Mouse (Mus musculus) kidney, adult 2 months (tissue): ENCODE data around the gene Yae1d1. TPM values are rescaled to one million over a fixed set of nuclear protein-coding genes. Genes with fewer than 3 reads are reported as not detected.

Experiments
- DNase-seq: peaks from one replicate; pipeline ENCODE4 v3.0.0; 2021
- H3K27ac ChIP-seq: fragments of 200-500 bp; 2 replicates; pipeline ENCODE4 v1.5.1; 2012; ENCODE audit warnings: low read depth, low read length, control low read depth, inconsistent platforms; ENCODE audit not compliant: insufficient read depth
- H3K27me3 ChIP-seq: fragments of 200-500 bp; replicated peaks from 2 replicates; pipeline ENCODE4 v1.6.1; 2012; ENCODE audit warnings: mild to moderate bottlenecking, moderate library complexity, low read length, inconsistent platforms; ENCODE audit not compliant: control insufficient read depth, insufficient read depth
- H3K36me3 ChIP-seq: fragments of 200-500 bp; 2 replicates; pipeline ENCODE4 v1.6.1; 2012; ENCODE audit warnings: mild to moderate bottlenecking, moderate library complexity, low read length, inconsistent platforms; ENCODE audit not compliant: control insufficient read depth, insufficient read depth
- H3K4me1 ChIP-seq: fragments of 200-500 bp; 2 replicates; pipeline ENCODE4 v1.6.1; 2011; ENCODE audit warnings: low read length; ENCODE audit not compliant: control insufficient read depth, insufficient read depth
- H3K4me3 ChIP-seq: fragments of 200-500 bp; 2 replicates; pipeline ENCODE4 v1.5.1; 2011; ENCODE audit warnings: mild to moderate bottlenecking, low read depth, low read length, control low read depth; ENCODE audit not compliant: insufficient read depth
- CTCF ChIP-seq: fragments of 200-500 bp; conservative IDR thresholded peaks from 2 replicates; pipeline ENCODE4 v1.5.1; 2011; ENCODE audit warnings: low read depth, mild to moderate bottlenecking, control low read depth, low read length, moderate library complexity, mixed read lengths; ENCODE audit not compliant: insufficient read depth, insufficient read length
- POLR2A ChIP-seq: fragments of 200-500 bp; IDR thresholded peaks from one replicate; pipeline ENCODE4 v1.6.1; 2011; ENCODE audit warnings: low read depth, low read length, control low read depth
- WGBS: fragments of 180-500 bp; shearing (Covaris S2); methylation state at CpG from one replicate; pipeline ENCODE4 v1.1.7; 2018; 5-methylcytosine and 5-hydroxymethylcytosine counted together
- polyA plus RNA-seq: library from polyadenylated mRNA; depleted of rRNA; stranded (reverse); fragments of >200 nt; gene quantifications from 2 replicates; pipeline ENCODE4 v1.2.3, GENCODE M21; 2012; rRNA removed

Gene Yae1d1
- 9.1 and 16.1 TPM in 2 replicates for polyA plus RNA-seq

GRCm38 (mm10) chr13:17992697-17993514 lies at the start of gene Yae1d1:
TSS of gene Yae1d1 (minus strand) at chr13:17993349.
- Histone ChIP-seq H3K36me3 (no peaks in the 10 kb centered on the region), H3K4me1 (no peaks in the 10 kb centered on the region), H3K27me3 (no peaks in the 10 kb centered on the region), H3K4me3 (peak within 1 kb of the TSS; percentile 72), H3K27ac (peak within 1 kb of the TSS; percentile 48)
- under 1% methylated on average over 54 of the region's 54 CpGs for WGBS
- DNase-seq = peak; percentile 93
- TF ChIP-seq CTCF (peak; percentile 52), POLR2A (no peak)

DNA sequence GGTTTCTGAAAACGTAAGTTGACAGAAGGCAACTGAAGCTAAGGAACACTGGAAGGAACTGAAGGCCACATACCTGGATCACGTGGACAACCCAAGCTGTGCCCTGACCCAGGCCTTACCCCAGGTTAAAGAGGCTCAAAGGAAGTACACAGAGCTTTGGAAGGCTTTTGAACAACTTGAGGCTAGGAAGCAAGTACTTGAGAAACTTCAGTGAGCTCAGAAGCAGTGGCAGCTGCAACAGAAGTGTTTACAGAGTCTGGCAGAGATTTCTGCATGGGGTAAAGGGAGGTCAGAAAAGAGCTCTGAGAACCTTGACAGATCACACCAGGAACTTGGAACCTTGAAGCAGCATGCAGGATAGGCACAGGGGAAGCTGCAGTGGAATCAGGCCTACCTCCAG lies 45.7 kb upstream of the Yae1d1 start:
- DNase-seq = no peak
- H3K4me1 ChIP-seq = no peaks in the 10 kb centered on the region
- no peaks in the 10 kb centered on the region; the same call in 1 of the 2 replicates for H3K27me3 ChIP-seq
- H3K4me3 ChIP-seq = no peak overlapping the region
- H3K27ac ChIP-seq = no peak overlapping the region
- no peaks in the 10 kb centered on the region for H3K36me3 ChIP-seq
- WGBS = 72% methylated on average over 2 of the region's 2 CpGs
- TF ChIP-seq POLR2A = no peak
- no peak for TF ChIP-seq CTCF

DNA sequence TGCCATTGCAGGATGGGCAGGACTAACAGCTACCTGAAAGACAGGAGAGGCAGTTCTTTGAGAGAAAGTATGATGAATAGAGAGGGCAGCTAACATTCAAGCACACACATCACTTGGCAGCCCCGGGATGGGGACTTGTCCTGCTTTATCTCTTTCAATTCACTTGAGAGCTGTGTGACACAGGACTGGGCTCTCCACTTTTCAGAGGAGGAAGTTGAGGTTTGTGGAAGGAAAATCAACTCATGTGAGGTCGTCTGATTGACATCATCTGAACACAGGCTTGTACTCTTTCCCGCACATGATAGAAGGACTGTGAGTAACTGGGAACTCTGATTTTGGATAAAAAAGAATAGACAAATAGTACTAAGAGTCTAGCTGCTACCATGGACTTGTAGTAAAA lies 23.5 kb upstream of the Yae1d1 start:
- no peak for TF ChIP-seq CTCF
- no peak for TF ChIP-seq POLR2A
- no peaks in the 10 kb centered on the region for H3K4me1 ChIP-seq

GRCm38 (mm10) chr13:18013205-18013604 lies 20.1 kb upstream of the Yae1d1 start:
- no peak overlapping the region for H3K27ac ChIP-seq
- TF ChIP-seq POLR2A (no peak), CTCF (no peak)
- H3K4me1 ChIP-seq = no peaks in the 10 kb centered on the region
- H3K4me3 ChIP-seq = no peak overlapping the region
- no peak for DNase-seq
- no peaks in the 10 kb centered on the region for H3K36me3 ChIP-seq
- no peaks in the 10 kb centered on the region; the same call in 1 of the 2 replicates for H3K27me3 ChIP-seq
- WGBS = 62% methylated on average over 6 of the region's 6 CpGs

More for the DNA sequence above, 23.5 kb upstream of the Yae1d1 start:
- DNase-seq = no peak
- no peaks in the 10 kb centered on the region for H3K36me3 ChIP-seq
- no peak overlapping the region for H3K27ac ChIP-seq
- WGBS = 74% methylated on average over 3 of the region's 3 CpGs
- H3K4me3 ChIP-seq = no peak overlapping the region
- no peaks in the 10 kb centered on the region; the same call in 1 of the 2 replicates for H3K27me3 ChIP-seq

DNA sequence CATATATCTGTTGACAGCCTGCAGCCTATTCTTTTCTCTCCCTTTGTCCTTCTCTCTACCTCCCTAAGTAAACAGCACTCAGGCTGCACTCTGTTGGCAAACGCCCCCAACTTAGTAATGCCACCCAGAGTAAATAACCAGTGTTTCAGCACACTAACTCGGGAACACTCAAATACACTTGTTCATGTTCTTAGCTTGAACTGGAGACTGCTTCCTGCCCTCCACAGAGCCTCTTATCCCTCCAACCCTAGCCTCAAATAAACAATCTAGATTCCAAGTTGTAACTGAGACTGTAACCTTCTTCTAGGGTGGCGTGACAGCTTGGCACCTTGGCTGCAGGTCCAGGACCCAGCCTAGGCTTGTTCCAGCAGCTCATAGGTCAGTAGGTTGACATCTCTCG lies 17.9 kb upstream of the Yae1d1 start:
- DNase-seq = no peak
- Histone ChIP-seq H3K27ac (no peak overlapping the region), H3K4me1 (no peaks in the 10 kb centered on the region), H3K4me3 (no peak overlapping the region), H3K36me3 (no peaks in the 10 kb centered on the region), H3K27me3 (no peaks in the 10 kb centered on the region)
- WGBS = 61% methylated on average over 4 of the region's 4 CpGs
- TF ChIP-seq POLR2A = no peak
- no peak for TF ChIP-seq CTCF

GRCm38 (mm10) chr13:17993515-17993847 lies 332 bp upstream of the Yae1d1 start:
- 0 out of 2 replicates have a peak overlapping the region, but pooled peaks have one; percentile 7 for H3K27ac ChIP-seq
- TF ChIP-seq CTCF (no peak), POLR2A (no peak)
- H3K4me3 ChIP-seq = peak overlapping the region; percentile 72
- no peaks in the 10 kb centered on the region for H3K27me3 ChIP-seq
- H3K36me3 ChIP-seq = no peaks in the 10 kb centered on the region
- DNase-seq = no peak
- 32% methylated on average over 7 of the region's 7 CpGs for WGBS
- H3K4me1 ChIP-seq = no peaks in the 10 kb centered on the region

DNA sequence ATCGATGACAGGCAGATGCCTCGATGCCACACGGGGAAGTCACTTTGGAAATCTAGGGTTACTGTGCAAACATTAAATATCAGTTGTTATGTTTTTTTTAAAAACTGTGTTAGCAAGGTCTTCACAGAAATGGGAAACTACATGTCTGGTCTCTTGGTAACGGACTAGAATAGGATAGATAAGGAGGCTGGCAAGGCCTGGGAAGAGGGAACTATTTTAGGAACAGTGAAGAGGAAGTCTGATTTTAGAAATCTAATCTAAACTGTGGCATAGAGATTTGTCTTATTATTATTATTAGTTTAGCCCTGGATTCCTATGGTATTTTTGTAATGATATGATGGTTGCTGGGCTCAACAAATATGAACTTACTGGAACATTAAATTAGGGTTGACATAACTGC lies 1.1 kb downstream of the Yae1d1 start:
- TF ChIP-seq POLR2A = no peak
- TF ChIP-seq CTCF = no peak
- Histone ChIP-seq H3K27ac (no peak overlapping the region), H3K4me1 (no peaks in the 10 kb centered on the region), H3K36me3 (peaks cover 1% of the 10 kb centered on the region; the same call in 1 of the 2 replicates), H3K4me3 (no peak overlapping the region), H3K27me3 (no peaks in the 10 kb centered on the region)
- WGBS = 67% methylated on average over 4 of the region's 4 CpGs
- DNase-seq = no peak
